Mouse (Mus musculus) kidney, adult 2 months (tissue): ENCODE measurements around the gene Myo6.

Source experiments
- CTCF ChIP-seq: fragments of 200-500 bp; conservative IDR thresholded peaks from 2 replicates; pipeline ENCODE4 v1.5.1; 2011; ENCODE audit warnings: low read depth, mild to moderate bottlenecking, control low read depth, low read length, moderate library complexity, mixed read lengths; ENCODE audit not compliant: insufficient read depth, insufficient read length
- POLR2A ChIP-seq: fragments of 200-500 bp; IDR thresholded peaks from one replicate; pipeline ENCODE4 v1.6.1; 2011; ENCODE audit warnings: low read depth, low read length, control low read depth

GRCm38 (mm10) chr9:80318027-80318426, 153.2 kb downstream of the Myo6 start:
- TF ChIP-seq CTCF (no peak), POLR2A (no peak)
